Mouse (Mus musculus): ENCODE data around the gene Ube2v1. TPM values are rescaled to one million over a fixed set of nuclear protein-coding genes. Genes with fewer than 3 reads are reported as not detected.

Ube2v1 gene
- polyA plus RNA-seq, 1 experiment from 2014 or later: 250 TPM

DNA sequence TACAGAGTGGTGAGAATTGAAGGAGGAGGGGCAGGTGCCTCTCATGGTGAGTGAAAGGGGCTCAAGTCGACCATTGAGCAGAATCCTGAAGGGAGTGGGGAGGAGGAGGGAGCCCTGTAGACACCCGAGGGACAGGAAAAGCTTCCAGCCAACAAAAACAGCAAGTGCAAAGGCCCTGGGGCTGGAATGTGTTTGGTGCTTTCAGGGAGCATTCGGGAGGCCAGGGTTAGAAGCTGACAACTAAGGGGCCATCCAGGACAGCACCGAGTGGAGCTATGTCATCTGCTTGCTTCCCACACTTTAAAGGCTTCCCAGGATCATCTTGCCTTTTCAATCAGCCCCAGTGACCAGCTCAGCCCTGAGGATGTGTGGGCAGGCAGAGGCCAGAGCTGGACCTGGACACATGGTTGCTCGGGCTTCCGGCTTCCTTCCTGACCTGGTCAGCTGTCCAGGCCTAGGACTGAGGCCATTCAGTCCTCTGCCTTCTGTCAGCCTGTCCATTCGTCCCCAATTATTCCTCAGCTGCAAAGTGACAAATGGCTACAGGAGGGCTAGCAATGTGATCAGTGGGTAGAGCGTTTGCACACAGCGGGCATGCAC is 54.6 kb downstream of the Ube2v1 start:
- Histone ChIP-seq H3K4me3 (replicated peaks) (no peak overlapping the region), H3K36me3 (no peaks in the 10 kb centered on the region), H3K4me2 (no peak overlapping the region), H3K4me1 (0 out of 2 replicates have a peak, but pooled peaks cover 11% of the 10 kb centered on the region), H3K9ac (no peak overlapping the region), H3K27me3 (replicated peaks) (no peaks in the 10 kb centered on the region), H3K27ac (no peak overlapping the region), H3K9me3 (no peaks in the 10 kb centered on the region)
- WGBS: 57% methylated on average over 9 of the region's 9 CpGs
- ATAC-seq (ENCODE audit: insufficient read depth, low FRiP score, low read depth): no peak

DNA sequence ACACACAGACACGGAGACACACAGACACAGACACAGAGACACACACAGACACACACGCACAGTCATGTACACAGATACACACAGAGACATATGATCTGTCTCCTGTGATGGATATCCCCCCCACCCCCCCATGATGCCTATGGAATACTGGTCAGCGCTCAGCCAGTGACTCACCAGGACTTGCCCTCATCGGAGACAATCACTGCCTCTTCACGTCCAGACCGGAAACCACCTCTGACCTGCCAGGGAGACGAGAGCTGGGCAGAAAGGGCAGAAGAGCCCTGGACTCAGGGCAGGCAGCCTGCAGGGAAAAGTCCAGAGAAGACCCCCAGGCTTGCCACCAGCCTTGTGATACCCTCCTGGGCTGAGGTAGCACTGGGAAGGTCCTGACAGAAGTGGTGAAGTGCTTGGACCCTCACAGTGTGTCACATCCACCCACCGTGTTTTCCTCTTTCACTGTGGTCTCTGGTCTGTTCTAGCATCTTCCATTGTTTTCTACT is 55.7 kb downstream of the Ube2v1 start:
- WGBS: 77% methylated on average over 8 of the region's 8 CpGs
- no peaks in the 10 kb centered on the region for H3K9me3 ChIP-seq
- no peak overlapping the region for H3K4me3 ChIP-seq (replicated peaks)
- 0 out of 2 replicates have a peak, but pooled peaks cover 3% of the 10 kb centered on the region for H3K4me1 ChIP-seq
- no peak for ATAC-seq (ENCODE audit: insufficient read depth, low FRiP score, low read depth)
- H3K27ac ChIP-seq: no peak overlapping the region
- H3K4me2 ChIP-seq: no peak overlapping the region
- no peaks in the 10 kb centered on the region for H3K27me3 ChIP-seq (replicated peaks)
- no peak overlapping the region for H3K9ac ChIP-seq
- no peaks in the 10 kb centered on the region for H3K36me3 ChIP-seq

DNA sequence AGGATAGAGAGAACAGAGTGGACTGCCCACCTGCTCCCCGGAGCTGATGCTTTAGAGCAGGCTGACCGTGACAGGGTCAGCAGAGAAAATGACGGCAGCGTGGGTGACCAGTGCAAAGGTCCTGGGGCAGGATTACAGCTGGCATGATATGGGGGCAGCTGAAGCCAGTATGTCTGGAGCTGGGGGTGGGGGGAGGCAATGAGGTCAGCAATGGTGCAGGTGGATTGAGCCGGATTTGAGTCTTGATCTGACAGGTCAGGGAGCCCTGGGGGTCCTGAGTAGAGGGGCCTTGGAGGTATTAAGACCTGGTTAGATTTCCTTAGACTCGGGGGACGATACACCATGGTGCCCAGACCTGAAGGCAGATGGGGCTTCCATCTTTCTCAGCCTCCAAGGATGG is 56.3 kb downstream of the Ube2v1 start:
- H3K27ac ChIP-seq: no peak overlapping the region

DNA sequence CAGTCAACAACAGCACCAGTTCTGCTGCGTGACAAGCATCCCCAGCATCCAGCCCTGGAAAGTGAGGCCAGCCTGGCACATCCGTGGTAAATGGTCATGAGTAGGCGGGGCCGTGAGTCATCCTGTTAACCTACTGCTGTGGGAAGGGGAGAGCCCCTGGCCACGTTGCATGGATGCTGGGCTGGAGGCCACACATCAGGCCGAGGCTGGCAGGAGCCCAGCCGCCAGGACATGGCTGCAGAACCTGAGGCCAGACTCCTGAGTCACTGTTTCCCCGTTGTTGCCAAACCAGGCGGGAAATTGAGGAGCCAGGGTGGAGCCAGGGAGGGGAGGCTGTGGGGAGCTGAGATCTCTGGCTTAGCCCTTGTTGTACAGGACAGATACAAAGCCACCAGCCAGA is 57.1 kb downstream of the Ube2v1 start:
- H3K4me3 ChIP-seq (replicated peaks): no peak overlapping the region
- no peaks in the 10 kb centered on the region for H3K27me3 ChIP-seq (replicated peaks)
- no peaks in the 10 kb centered on the region for H3K36me3 ChIP-seq
- no peaks in the 10 kb centered on the region for H3K9me3 ChIP-seq
- 56% methylated on average over 9 of the region's 9 CpGs for WGBS
- H3K4me1 ChIP-seq: peaks cover 6% of the 10 kb centered on the region; the same call in 1 of the 2 replicates
- no peak overlapping the region for H3K9ac ChIP-seq
- H3K27ac ChIP-seq: no peak overlapping the region
- no peak overlapping the region for H3K4me2 ChIP-seq
- ATAC-seq (ENCODE audit: insufficient read depth, low FRiP score, low read depth): no peak

More for the DNA sequence above, 56.3 kb downstream of the Ube2v1 start:
- no peak for ATAC-seq (ENCODE audit: insufficient read depth, low FRiP score, low read depth)
- H3K27me3 ChIP-seq (replicated peaks): no peaks in the 10 kb centered on the region
- WGBS: 88% methylated on average over 7 of the region's 7 CpGs
- no peaks in the 10 kb centered on the region for H3K36me3 ChIP-seq
- no peak overlapping the region for H3K4me3 ChIP-seq (replicated peaks)
- no peak overlapping the region for H3K9ac ChIP-seq
- H3K9me3 ChIP-seq: no peaks in the 10 kb centered on the region
- no peak overlapping the region for H3K4me2 ChIP-seq
- H3K4me1 ChIP-seq: 0 out of 2 replicates have a peak, but pooled peaks cover 3% of the 10 kb centered on the region

DNA sequence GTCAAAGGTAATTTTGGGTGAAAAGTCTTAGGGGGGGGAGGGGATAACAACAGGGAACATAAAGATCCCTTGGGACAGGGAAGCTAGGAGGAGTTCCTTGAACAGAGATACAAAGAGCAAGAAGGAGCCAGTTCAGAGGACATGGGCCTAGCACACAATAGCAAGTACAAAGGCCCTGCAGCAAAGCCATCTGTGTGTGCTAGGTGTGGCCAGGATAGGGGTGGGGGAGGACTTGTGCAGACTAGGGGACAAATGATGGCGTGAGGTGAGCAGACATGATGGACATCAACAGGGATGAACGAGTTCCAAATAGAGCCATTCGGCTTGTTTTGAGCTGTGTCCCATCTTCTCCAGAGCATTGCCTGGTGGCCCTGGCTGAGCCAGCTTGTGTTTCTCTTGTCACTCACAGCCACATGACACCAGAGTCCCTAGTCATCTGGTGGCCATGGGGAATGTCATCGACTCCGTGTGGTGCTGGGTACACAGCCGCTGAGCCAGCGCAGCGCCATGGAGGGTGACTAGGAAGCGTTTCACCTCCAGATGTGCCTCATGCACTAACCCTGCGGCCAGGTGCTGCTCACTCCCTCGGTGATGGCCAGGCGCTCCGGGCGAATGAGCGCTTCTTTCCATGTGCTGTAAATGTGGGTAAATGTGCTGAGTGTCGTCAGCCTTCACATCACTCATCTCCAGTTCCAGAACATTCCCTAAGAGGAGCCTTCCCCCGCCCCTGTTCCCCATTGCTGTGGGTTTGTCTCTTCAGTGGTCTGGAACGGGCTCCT is 60.3 kb downstream of the Ube2v1 start:
- Histone ChIP-seq H3K27me3 (replicated peaks) (no peaks in the 10 kb centered on the region), H3K4me1 (peaks cover 3% of the 10 kb centered on the region; the same call in 1 of the 2 replicates), H3K4me2 (no peak overlapping the region), H3K4me3 (replicated peaks) (no peak overlapping the region), H3K27ac (no peak overlapping the region), H3K9me3 (no peaks in the 10 kb centered on the region), H3K36me3 (no peaks in the 10 kb centered on the region), H3K9ac (no peak overlapping the region)
- no peak for ATAC-seq (ENCODE audit: insufficient read depth, low FRiP score, low read depth)
- WGBS: 83% methylated on average over 18 of the region's 18 CpGs

DNA sequence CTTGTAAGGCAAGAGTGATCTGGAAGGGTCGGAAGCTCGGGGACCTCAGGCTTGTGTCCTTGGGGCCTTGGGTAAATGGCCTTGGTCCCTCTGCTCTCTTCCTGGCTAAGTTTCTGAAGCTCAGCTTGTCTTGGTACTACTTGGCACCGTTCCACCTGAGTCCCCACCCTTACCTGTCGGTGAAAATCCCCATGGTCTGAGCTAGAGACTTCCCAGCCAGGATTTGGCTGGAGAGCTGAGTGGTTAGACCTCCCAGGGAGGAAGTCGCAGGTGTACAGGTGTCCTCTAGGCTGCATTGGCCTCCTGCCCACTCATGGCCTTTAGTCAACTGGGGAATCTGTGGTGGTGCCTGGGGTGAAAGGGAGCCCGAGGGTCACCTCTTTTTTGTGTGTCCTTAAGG is 61.1 kb downstream of the Ube2v1 start:
- Histone ChIP-seq H3K9ac (no peak overlapping the region), H3K9me3 (no peaks in the 10 kb centered on the region), H3K27me3 (replicated peaks) (no peaks in the 10 kb centered on the region), H3K4me1 (peaks cover 3% of the 10 kb centered on the region; the same call in 1 of the 2 replicates), H3K4me3 (replicated peaks) (no peak overlapping the region), H3K4me2 (no peak overlapping the region), H3K36me3 (no peaks in the 10 kb centered on the region), H3K27ac (0 out of 2 replicates have a peak overlapping the region, but pooled peaks have one; percentile 58)
- no peak for ATAC-seq (ENCODE audit: insufficient read depth, low FRiP score, low read depth)
- 80% methylated on average over 6 of the region's 6 CpGs for WGBS

DNA sequence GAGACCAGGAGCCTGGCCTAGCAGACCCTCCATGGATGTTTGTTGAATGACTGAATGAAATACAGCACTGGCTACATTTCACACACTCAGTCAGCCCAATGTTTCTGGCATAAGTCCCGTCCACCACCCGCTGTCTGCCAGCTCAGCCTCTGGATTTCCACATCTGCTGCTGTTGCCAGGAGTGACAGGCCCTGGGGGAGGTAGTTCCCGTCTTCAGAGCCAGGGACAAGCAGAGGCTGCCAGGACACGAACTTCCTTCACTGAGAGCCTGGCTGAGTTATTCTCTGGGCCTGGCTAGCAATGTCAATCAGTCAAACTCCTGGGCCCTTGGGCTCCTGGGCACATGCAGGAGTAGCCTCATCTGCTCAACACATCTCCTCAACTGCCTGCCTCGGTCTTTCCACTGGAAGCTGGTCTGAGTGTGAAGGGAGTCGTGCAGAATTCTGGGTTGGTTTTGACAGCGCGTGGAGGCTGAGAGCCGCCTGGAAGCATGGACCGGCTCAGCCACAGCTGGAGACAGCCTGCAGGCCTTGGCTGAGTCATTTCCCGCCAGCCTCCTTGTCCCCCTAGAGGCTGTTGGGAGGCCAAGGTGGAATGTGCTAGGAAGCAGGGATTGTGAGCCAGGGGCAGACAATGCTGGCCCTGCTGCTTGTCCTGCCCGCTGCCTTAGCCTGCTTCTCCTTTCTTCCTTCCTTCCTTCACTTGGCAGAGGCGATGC is 61.8 kb downstream of the Ube2v1 start:
- peak overlapping the region; percentile 58 for H3K27ac ChIP-seq
- no peak; the same call in 1 of the 2 replicates for ATAC-seq (ENCODE audit: insufficient read depth, low FRiP score, low read depth)
- no peaks in the 10 kb centered on the region for H3K36me3 ChIP-seq
- no peaks in the 10 kb centered on the region for H3K9me3 ChIP-seq
- no peak overlapping the region for H3K4me2 ChIP-seq
- no peak overlapping the region for H3K9ac ChIP-seq
- no peaks in the 10 kb centered on the region for H3K27me3 ChIP-seq (replicated peaks)
- H3K4me3 ChIP-seq (replicated peaks): no peak overlapping the region
- 50% methylated on average over 13 of the region's 13 CpGs for WGBS
- peaks cover 8% of the 10 kb centered on the region for H3K4me1 ChIP-seq

DNA sequence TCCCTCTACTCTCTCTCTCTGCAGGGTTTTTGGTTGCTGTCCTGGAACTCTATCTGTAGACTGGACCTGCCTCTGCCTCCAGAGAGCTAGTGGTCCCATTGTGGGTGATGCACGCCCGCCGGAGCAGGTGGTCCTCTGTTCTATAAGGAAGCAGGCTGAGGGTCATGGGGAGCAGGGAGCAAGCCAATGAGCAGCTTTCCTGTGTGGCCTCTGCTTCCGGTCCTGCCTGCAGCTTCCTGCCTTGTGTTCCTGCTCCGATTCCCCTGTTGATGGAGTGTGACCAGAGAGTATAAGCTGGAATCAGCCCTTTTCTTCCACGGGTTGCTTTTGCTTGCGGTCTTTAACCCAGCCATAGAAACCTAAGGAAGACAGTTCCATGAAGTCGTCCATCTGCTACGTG is 63.8 kb downstream of the Ube2v1 start:
- no peak overlapping the region for H3K27ac ChIP-seq
- H3K27me3 ChIP-seq (replicated peaks): no peaks in the 10 kb centered on the region
- peaks cover 23% of the 10 kb centered on the region for H3K4me1 ChIP-seq
- no peak overlapping the region for H3K4me2 ChIP-seq
- no peaks in the 10 kb centered on the region for H3K9me3 ChIP-seq
- WGBS: 83% methylated on average over 9 of the region's 9 CpGs
- no peak overlapping the region for H3K4me3 ChIP-seq (replicated peaks)
- no peaks in the 10 kb centered on the region for H3K36me3 ChIP-seq
- no peak for ATAC-seq (ENCODE audit: insufficient read depth, low FRiP score, low read depth)
- no peak overlapping the region for H3K9ac ChIP-seq

DNA sequence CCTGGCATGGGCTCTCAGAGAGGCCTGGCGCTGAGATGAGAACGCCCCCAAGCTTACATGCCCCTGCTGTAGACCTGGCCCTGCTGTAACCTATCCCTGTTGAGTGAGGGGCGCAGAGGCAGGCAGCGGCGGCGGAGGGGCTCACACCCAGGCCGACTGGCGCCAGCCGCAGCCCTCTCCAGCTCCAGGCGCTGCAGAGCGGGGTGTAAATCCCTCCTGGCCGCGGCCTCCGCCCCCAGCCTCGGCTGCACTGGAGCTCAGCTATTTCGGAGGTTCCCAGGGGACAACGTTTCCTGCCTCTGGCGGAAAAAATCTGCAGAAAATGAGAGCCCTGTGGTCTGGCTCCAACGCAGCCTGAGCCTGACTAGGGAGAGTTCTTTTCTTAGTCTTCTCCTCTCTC is 66.2 kb downstream of the Ube2v1 start:
- 16% methylated on average over 19 of the region's 19 CpGs for WGBS
- Histone ChIP-seq H3K9me3 (no peaks in the 10 kb centered on the region), H3K4me2 (peak overlapping the region; percentile 41), H3K4me3 (replicated peaks) (no peak overlapping the region), H3K36me3 (no peaks in the 10 kb centered on the region), H3K27me3 (replicated peaks) (no peaks in the 10 kb centered on the region), H3K27ac (peak overlapping the region; percentile 87), H3K9ac (no peak overlapping the region), H3K4me1 (peaks cover 30% of the 10 kb centered on the region)
- ATAC-seq (ENCODE audit: insufficient read depth, low FRiP score, low read depth): 0 out of 2 replicates have a peak, but pooled peaks have one; percentile 19

DNA sequence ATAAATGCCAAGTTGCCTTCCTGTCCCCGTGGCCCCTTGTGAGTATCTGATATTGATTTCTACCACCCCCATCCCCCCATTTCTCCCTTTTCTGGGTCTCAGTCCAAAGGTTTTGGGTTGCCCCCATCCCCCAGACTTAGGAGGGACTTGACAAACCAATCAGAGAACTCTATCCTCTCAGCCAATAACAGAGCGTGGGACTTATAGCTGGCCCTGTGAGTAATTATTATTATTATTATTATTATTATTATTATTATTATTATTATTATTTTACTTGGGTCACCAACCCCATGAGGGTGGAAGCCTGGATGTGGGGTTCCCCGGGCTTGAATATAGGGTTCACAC is 66.6 kb downstream of the Ube2v1 start:
- Histone ChIP-seq H3K27ac (peak overlapping the region; percentile 87), H3K9ac (no peak overlapping the region), H3K4me3 (replicated peaks) (no peak overlapping the region), H3K36me3 (no peaks in the 10 kb centered on the region), H3K27me3 (replicated peaks) (no peaks in the 10 kb centered on the region), H3K9me3 (no peaks in the 10 kb centered on the region), H3K4me2 (peak overlapping the region; percentile 41), H3K4me1 (peaks cover 30% of the 10 kb centered on the region)
- WGBS: 58% methylated on average over 3 of the region's 3 CpGs
- ATAC-seq (ENCODE audit: insufficient read depth, low FRiP score, low read depth): no peak

DNA sequence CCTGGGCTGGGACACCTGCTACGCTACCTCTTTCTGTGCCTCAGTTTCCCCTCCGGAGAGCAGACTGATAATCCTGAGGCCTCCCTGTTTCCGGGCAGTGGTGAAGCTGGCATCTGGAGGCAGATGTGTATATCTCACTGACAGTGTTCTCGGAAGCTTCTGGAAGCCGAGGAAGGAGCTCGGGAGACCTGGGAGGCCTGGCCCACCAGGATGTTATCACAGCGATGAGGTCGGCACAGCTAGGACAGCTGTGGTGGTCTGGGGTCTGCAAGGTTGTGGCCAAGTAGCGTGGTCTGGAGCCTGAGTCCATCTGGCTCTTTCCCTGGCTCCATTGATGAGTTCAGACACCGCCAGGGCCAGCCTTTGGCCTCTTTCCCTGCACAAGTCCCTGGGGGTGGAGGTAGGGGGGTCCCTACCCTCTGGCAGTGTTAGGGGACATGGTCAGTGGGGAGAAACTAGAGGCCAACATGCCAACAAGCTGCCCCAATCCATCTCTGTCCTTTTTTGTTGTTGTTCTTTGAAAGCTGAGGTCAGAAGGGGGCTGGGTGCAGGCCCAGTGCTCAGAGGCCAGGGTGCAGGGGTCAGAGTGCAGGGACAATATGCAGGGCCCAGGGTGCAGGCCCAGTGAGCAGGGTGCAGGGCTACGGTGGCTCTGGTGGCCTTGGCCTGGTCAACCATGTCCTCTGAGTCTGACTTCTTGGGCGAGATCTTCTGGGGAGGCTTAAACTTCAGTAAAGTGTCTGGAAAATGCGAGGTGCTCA is 67.2 kb downstream of the Ube2v1 start:
- Histone ChIP-seq H3K4me2 (no peak overlapping the region), H3K36me3 (no peaks in the 10 kb centered on the region)

More for the DNA sequence above, 67.2 kb downstream of the Ube2v1 start:
- Histone ChIP-seq H3K9me3 (no peaks in the 10 kb centered on the region), H3K4me1 (peaks cover 29% of the 10 kb centered on the region), H3K9ac (no peak overlapping the region), H3K27me3 (replicated peaks) (no peaks in the 10 kb centered on the region), H3K4me3 (replicated peaks) (no peak overlapping the region), H3K27ac (no peak overlapping the region)
- whole genome bisulfite sequencing: 74% methylated on average over 13 of the region's 13 CpGs
- ATAC-seq (ENCODE audit: insufficient read depth, low FRiP score, low read depth): no peak

Measured in stomach, embryonic 15.5 days (tissue).